Mouse (Mus musculus) CH12.LX (cell line): ENCODE data around the gene Pou3f4. TPM values are rescaled to one million over a fixed set of nuclear protein-coding genes. Genes with fewer than 3 reads are reported as not detected.

ENCODE experiments used
- DNase-seq: peaks from one replicate; pipeline ENCODE4 v3.0.0-alpha.2; 2013; ENCODE audit errors: extremely low read depth
- H3K27ac ChIP-seq: 2 replicates; pipeline ENCODE4 v1.5.1; 2012; ENCODE audit warnings: low read depth, mild to moderate bottlenecking, control low read depth, moderate library complexity; ENCODE audit not compliant: insufficient read depth
- H3K27me3 ChIP-seq: replicated peaks from 2 replicates; pipeline ENCODE3; 2012; ENCODE audit warnings: inconsistent platforms
- H3K36me3 ChIP-seq, 2 experiments: replicated peaks in 1 of 2; 2 replicates each; pipeline versions ENCODE3 to v1.6.1; 2012; ENCODE audit warnings: inconsistent platforms in 1 of 2, low read length in 1 of 2, mild to moderate bottlenecking in 1 of 2, mixed read lengths in 1 of 2, moderate library complexity in 1 of 2; ENCODE audit not compliant: control insufficient read depth in 1 of 2, insufficient read depth in 1 of 2
- H3K4me1 ChIP-seq, 2 experiments: 2 replicates each; pipeline ENCODE4 v1.6.1; 2012; ENCODE audit warnings: inconsistent platforms in 1 of 2, moderate library complexity in 1 of 2; ENCODE audit not compliant: insufficient read depth in 2 of 2, control insufficient read depth in 1 of 2
- H3K4me2 ChIP-seq: 2 replicates; pipeline ENCODE4 v1.6.1; 2012; ENCODE audit warnings: low read depth, mild to moderate bottlenecking, control low read depth; ENCODE audit not compliant: poor library complexity, insufficient read depth, severe bottlenecking
- H3K4me3 ChIP-seq, 3 experiments: fragments of 150-350 bp in 1 of 3; sonication (generic) in 1 of 3; replicated peaks in 1 of 3; 2 replicates each; pipeline versions ENCODE3 to v1.5.1; 2011 to 2012; ENCODE audit warnings: low read depth in 2 of 3, low read length in 2 of 3, mild to moderate bottlenecking in 2 of 3, moderate library complexity in 2 of 3, control low read depth in 1 of 3, improper control_type of control experiment in 1 of 3, inconsistent platforms in 1 of 3, mixed read lengths in 1 of 3; ENCODE audit not compliant: poor library complexity in 1 of 3
- H3K79me2 ChIP-seq: replicated peaks from 2 replicates; pipeline ENCODE4 v1.6.1; 2012; ENCODE audit warnings: mild to moderate bottlenecking, moderate library complexity; ENCODE audit not compliant: control insufficient read depth, poor library complexity, insufficient read depth, severe bottlenecking; ENCODE audit errors: extremely low read depth
- H3K9ac ChIP-seq: 2 replicates; pipeline ENCODE4 v1.6.1; 2012; ENCODE audit warnings: low read depth, mild to moderate bottlenecking, control low read depth, moderate library complexity; ENCODE audit not compliant: insufficient read depth
- H3K9me3 ChIP-seq: replicated peaks from 2 replicates; pipeline ENCODE3; 2012; ENCODE audit warnings: low read length, inconsistent platforms, mixed read lengths
- BHLHE40 ChIP-seq: IDR thresholded peaks from 2 replicates; pipeline ENCODE4 v1.6.1; 2011; ENCODE audit warnings: mild to moderate bottlenecking, low read depth, low read length, improper control_type of control experiment
- CHD1 ChIP-seq: IDR thresholded peaks from 2 replicates; pipeline ENCODE4 v1.6.1; 2012; ENCODE audit warnings: low read depth, low read length, improper control_type of control experiment, inconsistent platforms
- CTCF ChIP-seq, 2 experiments: IDR thresholded peaks in 1 of 2; conservative IDR thresholded peaks in 1 of 2; 2 replicates each; pipeline ENCODE4 v1.5.1; 2011 to 2012; ENCODE audit warnings: low read depth in 2 of 2, low read length in 2 of 2, improper control_type of control experiment in 1 of 2, inconsistent platforms in 1 of 2, mild to moderate bottlenecking in 1 of 2, moderate library complexity in 1 of 2
- E2F4 ChIP-seq: IDR thresholded peaks from 2 replicates; pipeline ENCODE4 v1.6.1; 2011; ENCODE audit warnings: low read depth, low read length, improper control_type of control experiment; ENCODE audit not compliant: insufficient replicate concordance
- ETS1 ChIP-seq: conservative IDR thresholded peaks from 2 replicates; pipeline ENCODE4 v1.6.1; 2012; ENCODE audit warnings: low read depth, mild to moderate bottlenecking, inconsistent platforms, low read length, improper control_type of control experiment, moderate library complexity
- HCFC1 ChIP-seq: IDR thresholded peaks from 2 replicates; pipeline ENCODE4 v1.6.1; 2012; ENCODE audit warnings: low read depth, mild to moderate bottlenecking, inconsistent platforms, low read length, improper control_type of control experiment
- IRF4 ChIP-seq: IDR thresholded peaks from 2 replicates; pipeline ENCODE4 v1.6.1; 2014; ENCODE audit warnings: low read depth, mild to moderate bottlenecking, inconsistent platforms, low read length, improper control_type of control experiment
- JUN ChIP-seq: IDR thresholded peaks from 2 replicates; pipeline ENCODE4 v1.6.1; 2011; ENCODE audit warnings: low read depth, mild to moderate bottlenecking, low read length, improper control_type of control experiment, moderate library complexity; ENCODE audit not compliant: insufficient read depth
- JUND ChIP-seq: conservative IDR thresholded peaks from 2 replicates; pipeline ENCODE4 v1.6.1; 2011; ENCODE audit warnings: low read depth, low read length, improper control_type of control experiment
- MAFK ChIP-seq: IDR thresholded peaks from 2 replicates; pipeline ENCODE4 v1.6.1; 2011; ENCODE audit warnings: low read length, improper control_type of control experiment; ENCODE audit not compliant: insufficient replicate concordance
- MAX ChIP-seq: IDR thresholded peaks from 2 replicates; pipeline ENCODE4 v1.6.1; 2011; ENCODE audit warnings: low read length, improper control_type of control experiment
- MAZ ChIP-seq: IDR thresholded peaks from 2 replicates; pipeline ENCODE4 v1.6.1; 2012; ENCODE audit warnings: low read depth, mild to moderate bottlenecking, inconsistent platforms, low read length, improper control_type of control experiment, moderate library complexity
- NELFE ChIP-seq: IDR thresholded peaks from 2 replicates; pipeline ENCODE4 v1.6.1; 2011; ENCODE audit warnings: low read depth, low read length, improper control_type of control experiment
- POLR2AphosphoS2 ChIP-seq: IDR thresholded peaks from 2 replicates; pipeline ENCODE4 v1.6.1; 2011; ENCODE audit warnings: low read depth, low read length, improper control_type of control experiment
- SMC3 ChIP-seq: IDR thresholded peaks from 2 replicates; pipeline ENCODE4 v1.6.1; 2011; ENCODE audit warnings: low read depth, low read length, improper control_type of control experiment
- TCF12 ChIP-seq: IDR thresholded peaks from 2 replicates; pipeline ENCODE4 v1.6.1; 2014; ENCODE audit warnings: low read depth, mild to moderate bottlenecking, inconsistent platforms, low read length, improper control_type of control experiment
- ZC3H11A ChIP-seq: IDR thresholded peaks from 2 replicates; pipeline ENCODE4 v1.6.1; 2012; ENCODE audit warnings: low read depth, mild to moderate bottlenecking, inconsistent platforms, low read length, improper control_type of control experiment
- ZKSCAN1 ChIP-seq: IDR thresholded peaks from 2 replicates; pipeline ENCODE4 v1.6.1; 2012; ENCODE audit warnings: low read depth, inconsistent platforms, low read length, improper control_type of control experiment, borderline replicate concordance
- dilution Hi-C: fragments of 300-500 bp; cut with MboI; formaldehyde crosslinking; loops from 2 replicates; pipeline ENCODE4 v1.14.3; 2020; ENCODE audit warnings: low sequenced_read_pairs; ENCODE audit not compliant: extremely low pct_unique_long_range_greater_than_20kb, extremely low pct_ligation_motif_present
- in situ Hi-C: fragments of 300-500 bp; cut with MboI; formaldehyde crosslinking; loops from 3 replicates; pipeline ENCODE4 v1.14.3; 2019; ENCODE audit warnings: low sequenced_read_pairs, low pct_ligation_motif_present, low pct_unique_long_range_greater_than_20kb, mixed read lengths
- polyA plus RNA-seq: library from polyadenylated mRNA; unstranded; fragments of >175 nt; gene quantifications from 2 replicates; pipeline ENCODE4 v1.2.1, GENCODE M21; 2012; ENCODE audit warnings: low read depth; ENCODE audit not compliant: insufficient read length
- total RNA-seq, 2 experiments: library from RNA; depleted of rRNA; stranded (reverse); fragments of 300-350 nt in 1 of 2; fragments of >200 nt in 1 of 2; gene quantifications; 2 replicates each; pipeline ENCODE4 v1.2.3; 2012 to 2014

The Pou3f4 gene
- total and polyA plus RNA-seq, 3 experiments: not detected

DNA sequence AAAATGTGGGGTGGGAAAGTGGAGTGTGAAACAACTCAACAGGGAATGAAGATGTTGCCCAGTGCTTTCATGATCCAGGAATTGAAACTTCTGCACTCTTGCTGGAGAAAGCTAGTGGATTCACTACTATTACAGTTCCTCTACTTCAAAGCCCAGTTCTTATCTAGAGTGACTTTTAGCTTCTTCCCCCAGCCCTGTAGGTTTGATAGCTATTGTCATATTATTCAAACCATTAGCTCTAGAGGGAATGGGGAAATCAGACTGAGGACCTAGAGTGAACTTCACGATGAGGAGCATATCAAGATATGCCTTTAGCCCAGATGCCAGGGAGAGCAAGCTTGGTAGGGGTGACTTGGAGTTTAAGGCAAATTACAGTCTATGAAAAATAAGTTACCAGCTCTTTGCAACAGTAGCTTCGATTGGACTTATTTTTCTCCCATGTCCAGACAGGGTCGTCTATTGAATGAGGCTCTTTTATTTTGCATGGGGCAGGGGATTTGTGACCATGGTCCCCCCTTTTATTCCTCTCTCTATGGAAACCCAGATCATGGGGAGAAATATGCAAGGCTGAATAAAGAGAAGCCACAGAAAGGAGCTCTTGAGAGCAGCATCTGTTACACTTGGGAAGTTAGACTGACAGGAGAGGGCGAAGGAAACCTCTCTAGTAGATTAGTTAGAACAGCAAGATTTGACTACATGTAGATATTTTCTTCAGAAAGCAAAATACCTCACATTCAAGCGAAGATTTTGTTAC, 3.1 kb upstream of the Pou3f4 start:
- dilution Hi-C loops: no loop called here
- no peak overlapping the region for H3K4me2 ChIP-seq
- no peaks in the 10 kb centered on the region for H3K79me2 ChIP-seq
- no peak for DNase-seq
- H3K36me3 ChIP-seq: no peaks in the 10 kb centered on the region
- H3K27ac ChIP-seq: no peak overlapping the region
- no peak for TF ChIP-seq HCFC1
- no peak for TF ChIP-seq JUN
- no peak for TF ChIP-seq MAX
- no peak for TF ChIP-seq MAFK
- TF ChIP-seq BHLHE40: no peak
- TF ChIP-seq IRF4: no peak
- peaks cover 16% of the 10 kb centered on the region for H3K9me3 ChIP-seq
- H3K4me3 ChIP-seq: no peak overlapping the region
- no peak overlapping the region for H3K9ac ChIP-seq
- H3K4me1 ChIP-seq: no peaks in the 10 kb centered on the region
- H3K27me3 ChIP-seq: no peaks in the 10 kb centered on the region
- in situ Hi-C loops: no loop called here

DNA sequence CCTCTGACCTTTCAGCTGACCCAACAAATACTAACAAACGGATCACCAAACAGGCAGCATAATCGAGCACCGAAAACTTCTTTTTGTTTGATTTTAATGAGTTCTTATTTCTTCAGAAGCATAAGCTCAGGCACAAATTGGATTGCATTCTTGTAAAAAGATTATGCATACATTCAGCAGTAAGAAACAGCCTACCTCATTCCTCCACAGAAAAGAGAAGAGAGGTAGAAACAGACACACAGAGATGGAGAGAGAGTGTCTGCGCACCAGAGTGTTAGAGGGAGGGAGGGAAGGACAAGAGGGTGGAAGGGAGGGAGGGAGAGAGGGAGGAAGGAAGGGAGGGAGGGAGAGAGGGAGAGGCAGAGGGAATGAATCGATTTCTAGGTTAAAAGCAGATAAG, 2.0 kb upstream of the Pou3f4 start:
- dilution Hi-C loops: no loop called here
- TF ChIP-seq TCF12 (no peak), ZC3H11A (no peak), CHD1 (no peak), MAX (no peak), HCFC1 (no peak), ETS1 (no peak), JUND (no peak), CTCF (conservative IDR thresholded peaks at IDR 0.05 in 1 of 2, IDR thresholded peaks at IDR 0.05 in 1 of 2; ENCODE audit: low read depth in 2 of 2, low read length in 2 of 2) (no peak), POLR2AphosphoS2 (no peak), MAFK (no peak), MAZ (no peak), E2F4 (no peak), ZKSCAN1 (no peak), SMC3 (no peak), JUN (no peak), NELFE (no peak)
- no peaks in the 10 kb centered on the region for H3K4me1 ChIP-seq
- H3K4me2 ChIP-seq: no peak overlapping the region
- no peak overlapping the region for H3K27ac ChIP-seq
- no peaks in the 10 kb centered on the region for H3K27me3 ChIP-seq
- H3K9me3 ChIP-seq: peaks cover 23% of the 10 kb centered on the region
- H3K36me3 ChIP-seq: no peaks in the 10 kb centered on the region
- no peak for DNase-seq
- in situ Hi-C loops: no loop called here
- no peak overlapping the region for H3K4me3 ChIP-seq
- H3K79me2 ChIP-seq: no peaks in the 10 kb centered on the region
- H3K9ac ChIP-seq: no peak overlapping the region
